Mouse (Mus musculus) liver, adult 2 months (tissue): ENCODE data around the gene Ephx1.

Experiments
- CTCF ChIP-seq: fragments of 200-500 bp; IDR thresholded peaks from 2 replicates; pipeline ENCODE4 v1.5.1; 2011; ENCODE audit warnings: low read depth, low read length, control low read depth
- POLR2A ChIP-seq: fragments of 200-500 bp; IDR thresholded peaks from 2 replicates; pipeline ENCODE4 v1.6.1; 2011; ENCODE audit warnings: low read length, control low read depth; ENCODE audit not compliant: insufficient read depth; ENCODE audit errors: extremely low read depth

DNA sequence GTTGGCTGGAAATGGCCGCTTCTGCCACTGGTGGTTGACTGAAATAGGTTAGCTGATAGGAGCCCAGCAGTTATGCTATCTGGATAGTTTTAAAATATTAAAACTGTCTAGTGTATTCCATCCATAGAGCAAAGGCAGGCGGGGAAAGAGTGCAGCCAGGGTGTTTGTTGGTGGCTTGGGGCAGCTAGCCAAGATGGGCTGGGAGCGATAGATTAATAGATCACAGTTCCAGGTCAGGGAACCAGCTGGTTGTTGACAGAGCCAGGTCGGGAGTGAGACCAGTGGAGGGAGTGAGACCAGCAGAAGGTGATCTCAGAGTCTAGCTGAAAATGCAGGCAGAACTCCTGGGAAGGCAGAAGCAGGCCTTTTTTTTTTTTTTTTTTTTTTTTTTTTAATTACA, 16.9 kb upstream of the Ephx1 start:
- TF ChIP-seq CTCF = no peak; the same call in 1 of the 2 replicates
- no peak for TF ChIP-seq POLR2A
